Mouse (Mus musculus): ENCODE results near the gene Fbp2. TPM values are rescaled to one million over a fixed set of nuclear protein-coding genes. Genes with fewer than 3 reads are reported as not detected.
A peak's percentile ranks its signal among the peaks of the same experiment; 100 is the strongest.

Fbp2 gene
- 0.19 and 0.55 TPM in 2 replicates for polyA plus RNA-seq (2014; fragmentation: Nextera tagmentation; extraction: Ambion mirVana)

DNA sequence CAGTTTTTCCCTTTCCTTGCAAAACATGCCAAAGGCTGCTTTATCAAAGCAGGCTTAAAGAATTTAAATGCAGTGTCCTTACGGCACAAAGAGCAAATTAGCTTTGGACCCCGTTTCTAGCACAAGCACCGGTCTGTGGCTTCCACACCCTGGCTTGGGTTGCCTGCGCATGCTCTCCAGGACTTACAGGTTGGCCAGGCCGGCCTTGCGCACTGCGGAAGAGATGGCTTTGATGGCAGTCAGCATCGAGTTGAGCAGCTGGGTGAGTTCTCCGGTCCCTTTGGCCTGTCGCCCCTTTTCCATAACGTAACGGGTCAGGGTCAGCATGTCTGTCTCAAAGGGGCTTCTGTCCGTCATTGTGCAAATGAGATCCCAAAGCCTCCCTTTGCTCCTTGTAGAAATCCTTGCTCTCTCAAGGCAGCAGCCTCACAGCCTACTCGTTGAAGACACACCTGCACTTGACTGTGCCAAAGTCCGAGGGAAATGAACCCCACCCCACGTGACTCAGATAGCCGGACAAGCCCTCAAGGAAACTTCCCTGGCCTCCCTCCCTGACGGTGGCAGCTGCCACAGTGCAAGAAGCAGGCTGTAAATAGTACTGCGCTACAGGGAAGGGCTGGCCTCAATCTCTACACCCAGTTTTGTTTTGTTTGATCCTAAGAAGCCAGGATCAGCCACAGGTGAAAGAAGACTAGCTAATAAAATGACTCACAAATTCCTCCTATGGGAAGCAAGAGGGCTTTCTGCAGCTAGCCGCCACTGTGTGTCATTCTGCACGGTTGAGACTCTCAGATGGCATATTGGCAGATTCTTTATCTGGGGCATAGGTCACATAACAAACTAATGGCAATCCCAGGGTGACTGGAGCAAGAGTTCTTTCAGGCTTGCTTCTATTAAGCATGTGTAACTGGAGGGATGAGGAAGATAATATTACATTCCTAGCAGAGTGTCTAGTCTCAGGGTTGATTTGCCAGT, at the start of gene Fbp2:
TSS of gene Fbp2 (minus strand) at position 482 of the 975 bp plus-strand sequence.
- Histone ChIP-seq H3K9ac (replicated peaks; ENCODE audit: low read depth, low read length) (no peak within 1 kb of the TSS), H3K27me3 (ENCODE audit: control insufficient read depth, insufficient read depth, low read length) (no peaks in the 10 kb centered on the region), H3K36me3 (ENCODE audit: control insufficient read depth, insufficient read depth, low read length) (no peaks in the 10 kb centered on the region), H3K27ac (ENCODE audit: low read depth, low read length) (no peak within 1 kb of the TSS), H3K4me1 (ENCODE audit: control insufficient read depth, insufficient read depth, low read length) (no peaks in the 10 kb centered on the region), H3K4me3 (ENCODE audit: low read depth, low read length) (no peak within 1 kb of the TSS), H3K9me3 (ENCODE audit: control insufficient read depth, low read length) (no peaks in the 10 kb centered on the region), H3K4me2 (ENCODE audit: low read depth, low read length) (no peak within 1 kb of the TSS)
- no peak for ATAC-seq (ENCODE audit: low read depth)
- 73% methylated on average over 21 of the region's 21 CpGs for WGBS

DNA sequence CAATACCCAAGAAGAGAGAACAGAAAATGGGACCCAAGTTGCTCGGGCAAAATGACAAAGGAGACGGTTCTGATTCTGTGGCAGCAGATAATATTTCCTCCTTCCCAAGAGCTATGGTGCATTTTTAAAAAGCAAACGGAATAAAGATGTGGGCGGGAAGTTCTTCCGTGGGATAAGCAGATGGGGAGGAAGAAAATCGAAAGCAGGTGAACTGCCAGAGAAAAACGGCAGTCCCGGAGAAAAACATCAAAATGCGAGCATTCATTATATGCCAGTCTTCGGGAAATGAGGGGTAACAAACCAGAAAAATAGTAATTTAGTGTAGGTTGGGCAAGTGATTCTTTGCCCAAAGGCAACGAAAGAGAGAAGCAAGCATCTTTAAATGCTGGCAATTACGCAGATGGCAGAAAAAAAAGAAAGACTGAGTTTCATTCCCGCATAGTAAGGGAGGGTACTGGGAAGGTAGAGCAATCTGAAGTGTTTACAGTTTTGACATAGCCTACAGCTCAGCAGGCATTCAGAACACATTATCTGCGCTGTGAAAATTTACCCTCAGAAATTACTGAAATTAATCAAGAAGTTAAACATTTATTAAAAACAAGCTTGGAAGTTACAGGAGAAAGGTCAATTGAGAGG, 49.4 kb upstream of the Fbp2 start:
- H3K4me3 ChIP-seq (ENCODE audit: low read depth, low read length): no peak overlapping the region
- no peaks in the 10 kb centered on the region for H3K9me3 ChIP-seq (ENCODE audit: control insufficient read depth, low read length)
- H3K27me3 ChIP-seq (ENCODE audit: control insufficient read depth, insufficient read depth, low read length): no peaks in the 10 kb centered on the region
- no peak overlapping the region for H3K9ac ChIP-seq (replicated peaks; ENCODE audit: low read depth, low read length)
- H3K36me3 ChIP-seq (ENCODE audit: control insufficient read depth, insufficient read depth, low read length): no peaks in the 10 kb centered on the region
- H3K4me1 ChIP-seq (ENCODE audit: control insufficient read depth, insufficient read depth, low read length): no peaks in the 10 kb centered on the region; the same call in 1 of the 2 replicates
- no peak for ATAC-seq (ENCODE audit: low read depth)
- 54% methylated on average over 14 of the region's 14 CpGs for WGBS
- H3K4me2 ChIP-seq (ENCODE audit: low read depth, low read length): peak overlapping the region; percentile 22; the same call in 1 of the 2 replicates
- H3K27ac ChIP-seq (ENCODE audit: low read depth, low read length): no peak overlapping the region

DNA sequence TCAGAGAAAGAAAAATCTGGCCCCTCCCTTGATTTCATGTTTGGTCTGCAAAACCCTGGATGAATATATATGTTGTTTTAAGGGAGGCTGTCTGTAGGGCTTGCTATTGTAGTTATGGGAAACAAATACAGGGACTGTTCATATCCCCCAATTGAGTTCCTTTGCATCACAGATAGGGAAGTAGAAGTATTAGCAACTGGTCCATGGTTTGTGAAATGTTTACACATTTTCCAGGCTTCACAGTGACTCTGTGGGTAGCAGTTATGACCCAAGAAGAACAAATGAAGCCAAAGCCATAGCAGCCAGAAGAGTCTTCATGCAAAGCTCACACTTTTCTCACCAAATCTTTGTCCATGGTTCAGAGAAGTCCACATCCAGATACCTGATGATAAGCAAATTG, 42.9 kb upstream of the Fbp2 start:
- H3K9ac ChIP-seq (replicated peaks; ENCODE audit: low read depth, low read length): no peak overlapping the region

DNA sequence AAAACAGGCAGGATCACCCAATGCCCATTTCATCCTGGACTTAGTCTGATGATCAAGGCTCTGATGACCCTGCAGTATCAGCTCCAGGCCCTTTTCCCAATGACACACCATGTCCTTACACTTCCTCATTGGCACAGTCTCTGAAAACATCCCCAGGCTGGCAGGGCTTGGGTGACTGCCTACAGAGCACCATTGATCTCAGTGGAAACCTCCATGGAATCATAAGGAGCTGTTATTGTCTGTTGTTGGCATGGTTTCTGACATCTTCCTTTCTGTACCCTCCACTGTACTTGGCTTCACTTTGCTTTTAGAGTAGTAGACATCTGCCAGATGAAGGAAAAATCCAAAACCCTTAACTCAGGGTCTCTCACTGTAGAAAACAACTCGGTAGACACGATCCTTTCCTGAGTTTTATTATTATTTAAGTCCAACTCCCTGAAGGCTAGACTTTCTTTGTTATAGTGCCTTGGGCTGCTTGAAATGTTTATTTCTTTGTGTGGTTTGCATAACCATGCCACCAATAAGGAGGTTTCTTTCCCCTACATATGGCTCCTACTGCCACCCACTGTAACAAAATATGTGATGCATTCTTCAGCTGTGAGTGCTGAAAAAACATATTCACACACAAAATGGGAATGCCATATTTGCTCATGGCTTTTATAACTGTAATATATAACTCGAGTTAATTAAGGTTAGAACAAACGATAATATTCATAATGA, 39.9 kb upstream of the Fbp2 start:
- no peak overlapping the region for H3K4me2 ChIP-seq (ENCODE audit: low read depth, low read length)
- H3K36me3 ChIP-seq (ENCODE audit: control insufficient read depth, insufficient read depth, low read length): no peaks in the 10 kb centered on the region
- H3K4me3 ChIP-seq (ENCODE audit: low read depth, low read length): no peak overlapping the region
- H3K9ac ChIP-seq (replicated peaks; ENCODE audit: low read depth, low read length): no peak overlapping the region
- H3K27ac ChIP-seq (ENCODE audit: low read depth, low read length): no peak overlapping the region
- no peaks in the 10 kb centered on the region for H3K27me3 ChIP-seq (ENCODE audit: control insufficient read depth, insufficient read depth, low read length)
- WGBS: 88% methylated on average over 4 of the region's 4 CpGs
- no peak for ATAC-seq (ENCODE audit: low read depth)
- no peaks in the 10 kb centered on the region for H3K4me1 ChIP-seq (ENCODE audit: control insufficient read depth, insufficient read depth, low read length)
- no peaks in the 10 kb centered on the region for H3K9me3 ChIP-seq (ENCODE audit: control insufficient read depth, low read length)

More for the DNA sequence above, 42.9 kb upstream of the Fbp2 start:
- Histone ChIP-seq H3K9me3 (ENCODE audit: control insufficient read depth, low read length) (no peaks in the 10 kb centered on the region), H3K4me3 (ENCODE audit: low read depth, low read length) (no peak overlapping the region), H3K27ac (ENCODE audit: low read depth, low read length) (no peak overlapping the region), H3K4me1 (ENCODE audit: control insufficient read depth, insufficient read depth, low read length) (no peaks in the 10 kb centered on the region), H3K27me3 (ENCODE audit: control insufficient read depth, insufficient read depth, low read length) (no peaks in the 10 kb centered on the region), H3K36me3 (ENCODE audit: control insufficient read depth, insufficient read depth, low read length) (no peaks in the 10 kb centered on the region), H3K4me2 (ENCODE audit: low read depth, low read length) (no peak overlapping the region)
- no peak for ATAC-seq (ENCODE audit: low read depth)

DNA sequence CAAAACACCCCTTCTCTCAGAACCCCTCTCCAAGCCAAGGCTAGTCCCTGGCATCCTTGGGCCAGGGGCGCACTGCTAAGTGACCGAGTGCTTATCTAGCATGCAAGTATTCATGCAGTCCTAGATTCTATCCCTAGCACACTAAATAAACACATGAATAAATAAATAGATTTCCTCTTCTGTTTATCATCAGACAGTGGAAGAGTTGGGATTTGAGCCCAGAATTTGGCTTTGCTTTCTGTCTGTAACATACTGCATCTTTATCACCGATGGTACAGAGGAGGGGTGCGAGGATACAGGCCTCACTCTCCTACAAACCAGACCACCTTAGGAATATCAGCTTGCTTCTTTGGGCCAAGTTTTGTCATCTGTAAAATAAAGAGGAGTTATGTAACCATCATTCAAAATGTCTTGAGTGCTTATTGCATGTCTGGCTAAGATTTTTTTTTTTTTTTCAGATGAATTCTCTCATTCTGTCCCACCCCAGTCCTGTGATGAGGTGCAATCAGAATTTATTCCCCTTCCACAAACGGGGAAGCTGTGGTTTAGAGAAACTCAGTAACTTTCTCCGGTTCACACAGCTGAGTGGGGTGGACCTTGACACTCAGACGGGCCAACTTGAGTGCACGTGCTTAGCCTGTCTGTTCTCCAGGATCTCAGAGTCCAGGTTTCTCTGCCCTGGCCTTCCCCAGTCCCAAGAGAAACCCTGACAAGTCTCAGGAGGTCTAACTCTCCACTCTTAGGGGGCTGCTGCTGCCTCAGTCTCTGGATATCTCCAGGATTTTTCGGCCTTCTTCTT, 35.0 kb upstream of the Fbp2 start:
- no peak for ATAC-seq (ENCODE audit: low read depth)
- H3K4me2 ChIP-seq (ENCODE audit: low read depth, low read length): no peak overlapping the region
- no peak overlapping the region for H3K9ac ChIP-seq (replicated peaks; ENCODE audit: low read depth, low read length)
- H3K9me3 ChIP-seq (ENCODE audit: control insufficient read depth, low read length): no peaks in the 10 kb centered on the region
- H3K36me3 ChIP-seq (ENCODE audit: control insufficient read depth, insufficient read depth, low read length): no peaks in the 10 kb centered on the region
- H3K27ac ChIP-seq (ENCODE audit: low read depth, low read length): no peak overlapping the region
- H3K4me1 ChIP-seq (ENCODE audit: control insufficient read depth, insufficient read depth, low read length): no peaks in the 10 kb centered on the region
- no peak overlapping the region for H3K4me3 ChIP-seq (ENCODE audit: low read depth, low read length)
- WGBS: 85% methylated on average over 9 of the region's 9 CpGs
- peaks cover 6% of the 10 kb centered on the region; the same call in 1 of the 2 replicates for H3K27me3 ChIP-seq (ENCODE audit: control insufficient read depth, insufficient read depth, low read length)

DNA sequence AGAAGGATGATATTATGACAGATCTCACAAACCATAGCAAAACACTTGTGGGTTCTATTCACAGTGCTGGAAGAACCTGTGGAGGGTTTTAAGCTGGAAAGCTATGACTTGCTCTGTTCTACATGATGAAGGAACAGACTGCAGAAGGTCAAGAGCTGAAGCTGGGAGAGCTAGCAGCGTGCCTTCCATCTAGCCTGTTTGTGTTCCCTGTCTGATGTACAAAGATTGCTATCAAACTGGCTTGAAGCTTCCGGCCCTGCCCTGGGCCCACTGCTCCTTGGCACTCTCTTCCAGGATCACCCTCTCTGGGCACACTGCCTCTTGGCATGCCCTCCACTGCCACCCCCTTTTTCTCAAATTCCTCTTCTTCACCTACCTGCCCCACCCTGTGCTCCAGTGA, 31.1 kb upstream of the Fbp2 start:
- peaks cover 9% of the 10 kb centered on the region; the same call in 1 of the 2 replicates for H3K27me3 ChIP-seq (ENCODE audit: control insufficient read depth, insufficient read depth, low read length)
- no peak for ATAC-seq (ENCODE audit: low read depth)
- no peak overlapping the region for H3K4me2 ChIP-seq (ENCODE audit: low read depth, low read length)
- WGBS: 93% methylated on average over 2 of the region's 2 CpGs
- no peaks in the 10 kb centered on the region for H3K9me3 ChIP-seq (ENCODE audit: control insufficient read depth, low read length)
- H3K36me3 ChIP-seq (ENCODE audit: control insufficient read depth, insufficient read depth, low read length): no peaks in the 10 kb centered on the region
- no peak overlapping the region for H3K9ac ChIP-seq (replicated peaks; ENCODE audit: low read depth, low read length)
- no peak overlapping the region for H3K4me3 ChIP-seq (ENCODE audit: low read depth, low read length)
- no peak overlapping the region for H3K27ac ChIP-seq (ENCODE audit: low read depth, low read length)
- 0 out of 2 replicates have a peak, but pooled peaks cover 3% of the 10 kb centered on the region for H3K4me1 ChIP-seq (ENCODE audit: control insufficient read depth, insufficient read depth, low read length)

DNA sequence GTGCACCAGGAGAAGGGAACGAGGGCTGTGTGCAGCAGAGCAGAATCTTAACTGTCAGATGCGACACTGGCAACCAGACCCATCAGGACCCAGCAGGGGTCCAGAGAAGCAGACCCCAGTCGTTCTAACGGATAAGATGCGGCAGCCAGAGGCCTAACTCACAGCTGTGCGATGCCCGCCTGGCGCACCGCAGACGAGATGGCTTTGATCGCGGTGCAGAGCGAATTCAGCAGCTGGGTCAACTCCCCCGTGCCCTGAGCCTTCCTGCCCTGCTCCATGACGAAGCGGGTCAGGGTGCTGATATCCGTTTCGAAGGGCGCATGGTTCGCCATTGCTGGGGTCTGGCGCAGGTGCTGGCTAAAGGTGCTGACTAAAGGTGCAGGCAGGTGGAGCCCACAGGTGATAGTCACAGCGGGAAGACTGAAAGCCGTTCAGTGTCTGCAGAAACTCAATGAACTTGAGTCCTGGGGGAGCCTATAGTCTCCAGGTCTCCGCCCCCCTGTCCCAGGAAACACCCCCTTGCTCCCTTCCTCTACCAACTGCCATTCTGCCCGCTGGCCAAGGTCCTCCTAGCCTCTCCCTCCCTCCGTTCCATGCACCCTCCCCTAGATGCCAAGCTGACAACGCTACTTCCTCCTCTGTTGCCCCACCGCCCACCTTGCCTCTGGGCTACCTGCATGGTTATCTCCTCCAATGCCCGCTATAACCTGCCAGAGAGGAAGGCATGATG, 29.7 kb upstream of the Fbp2 start, which contains the start of gene Fbp1:
TSS of gene Fbp1 (minus strand) at position 571 of the 730 bp plus-strand sequence.
- H3K36me3 ChIP-seq (ENCODE audit: control insufficient read depth, insufficient read depth, low read length): no peaks in the 10 kb centered on the region
- H3K9ac ChIP-seq (replicated peaks; ENCODE audit: low read depth, low read length): peak within 1 kb of the TSS; percentile 41; the same call in 1 of the 2 replicates
- 5% methylated on average over 29 of the region's 29 CpGs for WGBS

More for the DNA sequence above, 29.7 kb upstream of the Fbp2 start, which contains the start of gene Fbp1:
- H3K27me3 ChIP-seq (ENCODE audit: control insufficient read depth, insufficient read depth, low read length): peaks cover 9% of the 10 kb centered on the region; the same call in 1 of the 2 replicates
- no peak within 1 kb of the TSS for H3K27ac ChIP-seq (ENCODE audit: low read depth, low read length)
- 0 out of 2 replicates have a peak, but pooled peaks cover 3% of the 10 kb centered on the region for H3K4me1 ChIP-seq (ENCODE audit: control insufficient read depth, insufficient read depth, low read length)
- peak; percentile 68 for ATAC-seq (ENCODE audit: low read depth)
- no peaks in the 10 kb centered on the region for H3K9me3 ChIP-seq (ENCODE audit: control insufficient read depth, low read length)
- peak within 1 kb of the TSS; percentile 50 for H3K4me2 ChIP-seq (ENCODE audit: low read depth, low read length)
- H3K4me3 ChIP-seq (ENCODE audit: low read depth, low read length): peak within 1 kb of the TSS; percentile 19
